Mouse (Mus musculus) hindbrain, embryonic 10.5 days (tissue): ENCODE results near the gene Gm10401. TPM values are rescaled to one million over a fixed set of nuclear protein-coding genes. Genes with fewer than 3 reads are reported as not detected.

Source experiments
- DNase-seq: peaks from one replicate; pipeline ENCODE4 v3.0.0-alpha.2; 2017; ENCODE audit warnings: low spot score
- H3K27ac ChIP-seq: fragments of 300-500 bp; sonication (generic); 2 replicates; pipeline ENCODE4 v1.5.1; 2016; ENCODE audit warnings: mild to moderate bottlenecking, moderate library complexity
- H3K27me3 ChIP-seq: fragments of 300-500 bp; sonication (generic); 2 replicates; pipeline ENCODE4 v1.6.1; 2016; ENCODE audit warnings: mild to moderate bottlenecking; ENCODE audit not compliant: poor library complexity, insufficient read depth, severe bottlenecking
- H3K36me3 ChIP-seq: fragments of 300-500 bp; sonication (generic); 2 replicates; pipeline ENCODE4 v1.6.1; 2016; ENCODE audit warnings: mild to moderate bottlenecking, moderate library complexity
- H3K4me1 ChIP-seq: fragments of 300-500 bp; sonication (generic); replicated peaks from 2 replicates; pipeline ENCODE4 v1.6.1; 2016; ENCODE audit warnings: mild to moderate bottlenecking
- H3K4me3 ChIP-seq: fragments of 300-500 bp; sonication (generic); 2 replicates; pipeline ENCODE4 v1.5.1; 2016; ENCODE audit warnings: mild to moderate bottlenecking, moderate library complexity
- H3K9me3 ChIP-seq: fragments of 300-500 bp; sonication (generic); 2 replicates; pipeline ENCODE4 v1.6.1; 2016; ENCODE audit warnings: mild to moderate bottlenecking, moderate library complexity
- WGBS: fragments of 180-500 bp; shearing (Covaris S2); methylation state at CpG from one replicate; pipeline ENCODE4 v1.1.7; 2016; 5-methylcytosine and 5-hydroxymethylcytosine counted together
- polyA plus RNA-seq: library from polyadenylated mRNA; unstranded; fragments of >200 nt; fragmentation: Nextera tagmentation; extraction: Ambion mirVana; gene quantifications from 2 replicates; pipeline ENCODE4 v1.2.1, GENCODE M21; 2016

Gm10401 gene
- polyA plus RNA-seq, 1 experiment from 2014 or later, result 22.8 TPM

GRCm38 (mm10) chr5:115058584-115059297, 39.4 kb downstream of the Gm10401 start:
- WGBS, result 88% methylated on average over 7 of the region's 7 CpGs
- H3K36me3 ChIP-seq, result peaks cover 19% of the 10 kb centered on the region
- DNase-seq, result no peak
- H3K9me3 ChIP-seq, result no peaks in the 10 kb centered on the region
- H3K4me1 ChIP-seq, result peaks cover 13% of the 10 kb centered on the region; the same call in 1 of the 2 replicates
- H3K4me3 ChIP-seq, result no peak overlapping the region
- H3K27me3 ChIP-seq, result no peaks in the 10 kb centered on the region
- H3K27ac ChIP-seq, result no peak overlapping the region

GRCm38 (mm10) chr5:115057153-115057552, 40.9 kb downstream of the Gm10401 start:
- DNase-seq, result no peak
- no peak overlapping the region for H3K4me3 ChIP-seq
- 94% methylated on average over 4 of the region's 4 CpGs for WGBS
- no peaks in the 10 kb centered on the region for H3K27me3 ChIP-seq
- H3K9me3 ChIP-seq, result no peaks in the 10 kb centered on the region
- peaks cover 20% of the 10 kb centered on the region for H3K4me1 ChIP-seq
- no peak overlapping the region for H3K27ac ChIP-seq
- peaks cover 8% of the 10 kb centered on the region; the same call in 1 of the 2 replicates for H3K36me3 ChIP-seq

GRCm38 (mm10) chr5:115055418-115055817, 42.7 kb downstream of the Gm10401 start:
- no peak for DNase-seq
- 89% methylated on average over 6 of the region's 6 CpGs for WGBS
- Histone ChIP-seq H3K27me3 (no peaks in the 10 kb centered on the region), H3K36me3 (0 out of 2 replicates have a peak, but pooled peaks cover 4% of the 10 kb centered on the region), H3K27ac (no peak overlapping the region), H3K4me1 (peaks cover 26% of the 10 kb centered on the region), H3K9me3 (no peaks in the 10 kb centered on the region), H3K4me3 (no peak overlapping the region)

- 89% methylated on average over 22 of the region's 22 CpGs for WGBS
- Histone ChIP-seq H3K9me3 (no peaks in the 10 kb centered on the region), H3K4me3 (no peak overlapping the region), H3K27me3 (no peaks in the 10 kb centered on the region), H3K36me3 (0 out of 2 replicates have a peak, but pooled peaks cover 4% of the 10 kb centered on the region), H3K4me1 (peaks cover 20% of the 10 kb centered on the region), H3K27ac (peak overlapping the region; percentile 35; the same call in 1 of the 2 replicates)
- DNase-seq, result no peak
Observed at GRCm38 (mm10) chr5:115053791-115054396, 44.2 kb downstream of the Gm10401 start.

DNA sequence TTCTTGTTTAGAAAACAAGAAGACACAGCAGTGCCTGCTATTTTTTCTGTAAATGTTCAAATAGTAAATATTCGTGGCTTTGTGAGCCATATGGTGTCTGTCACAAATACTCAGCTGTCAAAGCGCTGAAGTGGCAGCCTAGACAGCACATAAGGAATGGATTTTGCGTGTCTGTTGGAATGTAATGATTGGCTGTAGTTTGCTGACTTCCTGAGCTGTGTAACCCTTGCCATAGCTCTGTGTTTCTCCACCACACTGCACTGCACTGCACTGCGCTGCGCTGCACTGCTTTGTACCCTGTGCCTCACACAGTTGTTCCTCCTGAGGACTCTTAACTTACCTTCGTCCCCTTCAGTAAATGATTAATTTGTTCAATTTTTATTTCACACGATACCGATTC, 45.5 kb downstream of the Gm10401 start:
- 87% methylated on average over 8 of the region's 8 CpGs for WGBS
- Histone ChIP-seq H3K27ac (no peak overlapping the region), H3K27me3 (no peaks in the 10 kb centered on the region), H3K4me1 (peaks cover 17% of the 10 kb centered on the region), H3K4me3 (no peak overlapping the region), H3K36me3 (0 out of 2 replicates have a peak, but pooled peaks cover 4% of the 10 kb centered on the region), H3K9me3 (no peaks in the 10 kb centered on the region)
- DNase-seq, result no peak

GRCm38 (mm10) chr5:115050776-115051175, 47.3 kb downstream of the Gm10401 start:
- Histone ChIP-seq H3K27ac (no peak overlapping the region), H3K36me3 (no peaks in the 10 kb centered on the region), H3K4me3 (no peak overlapping the region), H3K4me1 (peaks cover 17% of the 10 kb centered on the region), H3K9me3 (no peaks in the 10 kb centered on the region), H3K27me3 (no peaks in the 10 kb centered on the region)
- DNase-seq, result no peak
- 82% methylated on average over 6 of the region's 6 CpGs for WGBS

GRCm38 (mm10) chr5:115049692-115050091, 48.4 kb downstream of the Gm10401 start:
- no peak overlapping the region for H3K27ac ChIP-seq
- no peak overlapping the region for H3K4me3 ChIP-seq
- peaks cover 21% of the 10 kb centered on the region for H3K4me1 ChIP-seq
- 88% methylated on average over 6 of the region's 6 CpGs for WGBS
- DNase-seq, result no peak
- H3K9me3 ChIP-seq, result no peaks in the 10 kb centered on the region
- no peaks in the 10 kb centered on the region for H3K27me3 ChIP-seq
- H3K36me3 ChIP-seq, result peaks cover 8% of the 10 kb centered on the region; the same call in 1 of the 2 replicates

Other genes starting within 250 kb of the Gm10401 start
- gene 4930519G04Rik, start 244.6 kb downstream of the Gm10401 start, polyA plus RNA-seq, result not detected in 2 replicates
- gene Gm9936, start 239.6 kb downstream of the Gm10401 start, polyA plus RNA-seq, result 0.26 and 0.33 TPM in 2 replicates
- gene Oasl2, start 201.4 kb downstream of the Gm10401 start, polyA plus RNA-seq, result 0.70 and 1.2 TPM in 2 replicates
- gene Oasl1, start 175.1 kb downstream of the Gm10401 start, polyA plus RNA-seq, result not detected in 2 replicates
- 49.0 and 49.9 TPM in 2 replicates for gene 2210016L21Rik, start 156.1 kb downstream of the Gm10401 start, polyA plus RNA-seq
- gene Hnf1a, start 127.2 kb downstream of the Gm10401 start, polyA plus RNA-seq, result 0.05 TPM in 1 of 2 replicates, not detected in the other
- gene Sppl3, start 87.2 kb downstream of the Gm10401 start, polyA plus RNA-seq, result 11.2 TPM in 2 replicates
- gene Acads, start 21.1 kb upstream of the Gm10401 start, polyA plus RNA-seq, result 67.2 and 70.6 TPM in 2 replicates
- 66.9 and 74.6 TPM in 2 replicates for gene Unc119b, start 36.7 kb upstream of the Gm10401 start, polyA plus RNA-seq
- 59.5 and 71.1 TPM in 2 replicates for gene Mlec, start 59.9 kb upstream of the Gm10401 start, polyA plus RNA-seq
- 2.3 and 6.1 TPM in 2 replicates for gene Cabp1, start 96.1 kb upstream of the Gm10401 start, polyA plus RNA-seq
- 104 and 114 TPM in 2 replicates for gene Pop5, start 137.5 kb upstream of the Gm10401 start, polyA plus RNA-seq
- gene Rnf10, start 174.6 kb upstream of the Gm10401 start, polyA plus RNA-seq, result 132 and 172 TPM in 2 replicates
- 49.6 and 55.1 TPM in 2 replicates for gene Coq5, start 181.4 kb upstream of the Gm10401 start, polyA plus RNA-seq
- 1,684 and 1,740 TPM in 2 replicates for gene Dynll1, start 202.7 kb upstream of the Gm10401 start, polyA plus RNA-seq
- 383 and 387 TPM in 2 replicates for gene Srsf9, start 228.9 kb upstream of the Gm10401 start, polyA plus RNA-seq
- gene Gatc, start 242.9 kb upstream of the Gm10401 start, polyA plus RNA-seq, result 35.6 and 41.2 TPM in 2 replicates
- 56.3 and 57.2 TPM in 2 replicates for gene Triap1, start 242.9 kb upstream of the Gm10401 start, polyA plus RNA-seq